Mouse (Mus musculus): ENCODE results near the gene AU018091.
"Not testable (repeated sequence)": the region's sequence is repeated elsewhere in the genome, so short reads cannot be mapped to it uniquely, and the experiment has no call there.

AU018091 gene

DNA sequence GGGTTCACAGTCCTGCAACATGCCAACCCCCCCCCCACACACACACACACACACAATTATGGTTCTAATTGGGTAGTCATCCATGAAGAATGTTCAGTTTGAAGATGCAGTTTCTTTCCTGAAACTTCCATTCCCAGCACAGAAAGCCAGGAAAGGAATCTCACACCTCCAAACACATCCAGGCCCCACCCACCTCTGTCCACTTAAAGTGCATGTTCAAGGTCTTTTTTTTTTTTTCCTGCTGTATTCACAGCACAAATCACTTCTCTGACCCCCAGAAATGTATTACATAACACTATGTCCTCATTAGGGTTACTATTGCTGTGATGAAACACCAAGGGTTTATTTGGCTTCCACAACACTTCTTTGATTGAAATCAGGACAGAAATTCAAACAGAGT lies 4.0 kb downstream of the AU018091 start:
- no peak for DNase-seq

DNA sequence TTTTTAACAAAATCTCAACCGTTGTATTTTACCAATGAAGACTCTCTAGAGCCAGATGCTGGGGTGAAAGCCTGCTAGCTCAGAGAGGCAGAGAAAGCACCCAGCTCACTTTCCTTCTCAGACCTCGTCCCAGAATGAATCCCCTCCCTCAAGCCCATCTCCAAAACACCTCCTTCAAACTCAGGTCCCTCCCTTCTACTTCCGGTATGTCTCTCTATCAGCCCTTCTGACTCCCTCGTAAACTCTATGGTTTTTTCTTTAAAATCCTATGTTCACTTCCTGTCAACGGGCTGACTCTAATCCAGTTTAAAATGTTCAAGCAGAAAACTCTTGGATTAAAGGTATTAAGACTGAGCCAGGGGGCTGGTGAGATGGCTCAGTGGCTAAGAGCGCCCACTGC lies 4.6 kb downstream of the AU018091 start:
- no peak for DNase-seq

DNA sequence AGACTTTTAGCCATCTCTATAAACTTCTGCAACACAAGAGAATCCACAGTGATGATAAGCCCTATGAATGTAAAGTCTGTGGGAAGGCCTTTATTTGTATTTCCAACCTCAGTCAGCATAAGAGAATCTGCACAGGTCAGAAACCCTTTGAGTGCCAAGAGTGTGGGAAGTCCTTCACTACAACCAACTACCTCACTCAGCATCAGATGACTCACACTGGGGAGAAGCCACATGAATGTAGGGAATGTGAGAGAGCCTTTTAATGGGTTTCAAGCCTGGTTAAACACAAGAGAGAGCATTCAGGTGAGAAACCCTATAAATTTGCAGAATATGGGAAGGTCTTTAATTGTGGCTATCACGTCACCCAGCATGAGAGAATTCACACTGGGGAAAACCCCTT lies 18.6 kb downstream of the AU018091 start:
- DNase-seq, result no peak

- no peak for DNase-seq
Measured at GRCm38 (mm10) chr7:3146072-3146471, 22.9 kb downstream of the AU018091 start.

- DNase-seq, result no peak
Measured at GRCm38 (mm10) chr7:3143329-3143728, 25.7 kb downstream of the AU018091 start.

DNA sequence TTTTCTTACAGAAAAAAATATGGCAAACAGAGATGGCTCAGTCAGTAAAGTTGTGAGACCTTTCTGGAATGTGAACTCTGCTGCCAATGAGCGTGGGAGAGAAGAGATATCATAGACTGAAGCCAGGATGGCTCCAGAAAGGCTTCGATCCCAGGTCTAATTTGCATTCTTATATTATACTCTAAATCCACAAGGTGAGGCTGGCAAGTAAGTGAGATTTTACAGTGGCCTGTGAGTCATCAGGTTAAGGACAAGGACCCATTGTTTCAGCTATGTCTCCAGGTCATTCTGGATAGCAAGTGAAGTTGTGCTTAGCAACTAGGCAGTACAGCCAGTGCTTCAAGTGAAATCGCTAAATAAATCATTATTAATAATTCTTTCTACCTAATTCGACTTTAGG lies 33.4 kb downstream of the AU018091 start:
- DNase-seq, result no peak

DNA sequence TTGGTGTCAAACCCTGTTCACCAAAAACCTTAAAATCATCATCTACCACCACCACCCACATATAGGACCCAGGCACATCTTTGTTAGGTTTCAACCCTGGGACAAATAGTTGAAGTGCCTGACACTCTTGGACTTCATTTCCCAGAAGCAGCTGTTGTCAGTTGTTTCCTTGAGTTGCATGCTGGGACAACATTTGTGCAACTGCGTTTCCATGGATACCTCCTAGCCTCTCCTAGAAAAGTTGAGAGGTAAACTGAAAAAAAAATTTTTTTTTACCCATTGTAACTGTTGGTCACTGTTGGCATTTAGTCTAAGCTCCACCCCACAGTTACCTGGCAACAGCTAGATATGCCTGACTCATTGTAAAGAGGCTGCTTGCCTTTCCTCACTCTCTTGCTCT lies 34.3 kb downstream of the AU018091 start:
- DNase-seq, result no peak

GRCm38 (mm10) chr7:3130342-3130741 lies 38.7 kb downstream of the AU018091 start:
- DNase-seq, result no peak

- DNase-seq, result not testable (repeated sequence)
Measured at GRCm38 (mm10) chr7:3128564-3128963, 40.4 kb downstream of the AU018091 start.

DNA sequence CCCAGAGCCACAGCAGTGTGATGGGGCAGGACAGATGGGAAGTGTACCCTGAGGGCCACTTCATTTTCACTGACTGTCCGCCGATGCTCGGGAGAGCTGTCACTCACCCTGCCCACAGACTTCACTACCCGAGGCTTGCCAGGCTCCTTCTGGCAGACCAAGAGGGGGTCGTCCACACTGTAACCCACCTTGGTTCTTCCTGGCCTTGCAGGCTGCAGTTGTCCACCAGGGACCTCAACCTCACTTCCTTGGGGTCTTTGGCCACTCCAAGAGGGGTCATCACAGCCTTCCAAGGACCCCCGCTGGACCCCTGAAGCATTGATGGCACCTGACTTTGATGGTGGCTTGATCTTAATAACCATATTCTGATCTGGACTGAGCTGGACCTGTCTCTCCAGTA lies 57.8 kb downstream of the AU018091 start:
- DNase-seq, result not testable (repeated sequence)

DNA sequence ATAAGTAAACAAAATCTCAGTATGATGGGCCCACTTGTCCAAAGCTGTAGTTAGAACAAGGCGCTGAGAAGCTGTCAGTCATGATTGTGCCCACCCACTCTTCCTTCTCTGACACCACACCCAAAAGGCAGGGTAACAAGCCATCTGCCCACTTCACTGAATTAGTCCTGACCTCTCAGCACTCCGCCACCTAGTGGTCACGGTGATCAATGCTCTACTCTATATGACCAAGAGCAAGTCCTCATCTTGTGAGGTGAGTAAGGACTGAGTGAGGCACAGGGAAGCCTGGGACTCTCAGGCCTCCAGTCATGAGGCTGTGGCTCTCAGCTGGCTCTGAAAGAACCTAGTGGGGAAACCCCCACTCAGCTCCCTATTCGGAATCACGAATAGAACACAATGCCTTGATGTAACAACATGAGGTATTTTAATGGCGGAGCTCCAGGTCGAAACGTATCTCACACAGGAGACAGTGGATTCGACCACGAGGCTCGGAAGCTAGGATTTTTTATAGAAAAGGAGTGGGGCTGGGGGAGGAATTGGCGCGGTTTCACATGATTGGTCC lies 62.4 kb downstream of the AU018091 start:
- not testable (repeated sequence) for DNase-seq

Data from liver (tissue).